Mouse (Mus musculus) urinary bladder, postnatal 36 days (tissue): Measurements from ENCODE around the gene Plxnb1.
A peak's percentile ranks its signal among the peaks of the same experiment; 100 is the strongest.

ENCODE experiments used
- DNase-seq, 2 experiments: peaks; one replicate each; pipeline ENCODE4 v3.0.0; 2022; ENCODE audit warnings: low spot score in 2 of 2, mixed read lengths in 1 of 2

Gene Plxnb1

DNA sequence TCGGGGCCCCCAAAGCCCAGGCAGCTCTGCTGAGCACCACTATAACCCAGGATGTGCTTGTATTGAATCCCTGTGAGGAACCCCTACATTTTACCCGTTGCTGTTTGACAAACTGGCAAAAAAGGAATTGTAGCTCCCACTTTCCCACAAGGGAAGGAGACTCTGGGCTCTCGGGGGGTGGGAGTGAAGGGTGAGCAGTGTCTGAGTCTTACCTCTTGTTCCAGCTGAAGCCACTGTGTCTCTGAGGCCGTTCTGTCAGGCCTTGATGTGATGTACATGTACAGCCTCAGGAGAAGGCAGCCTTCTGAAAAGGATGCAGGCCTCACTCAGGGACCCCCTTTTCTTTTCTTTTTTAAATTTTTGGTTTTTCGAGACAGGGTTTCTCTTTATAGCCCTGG is 34.3 kb upstream of the Plxnb1 start:
- DNase-seq = no peak

DNA sequence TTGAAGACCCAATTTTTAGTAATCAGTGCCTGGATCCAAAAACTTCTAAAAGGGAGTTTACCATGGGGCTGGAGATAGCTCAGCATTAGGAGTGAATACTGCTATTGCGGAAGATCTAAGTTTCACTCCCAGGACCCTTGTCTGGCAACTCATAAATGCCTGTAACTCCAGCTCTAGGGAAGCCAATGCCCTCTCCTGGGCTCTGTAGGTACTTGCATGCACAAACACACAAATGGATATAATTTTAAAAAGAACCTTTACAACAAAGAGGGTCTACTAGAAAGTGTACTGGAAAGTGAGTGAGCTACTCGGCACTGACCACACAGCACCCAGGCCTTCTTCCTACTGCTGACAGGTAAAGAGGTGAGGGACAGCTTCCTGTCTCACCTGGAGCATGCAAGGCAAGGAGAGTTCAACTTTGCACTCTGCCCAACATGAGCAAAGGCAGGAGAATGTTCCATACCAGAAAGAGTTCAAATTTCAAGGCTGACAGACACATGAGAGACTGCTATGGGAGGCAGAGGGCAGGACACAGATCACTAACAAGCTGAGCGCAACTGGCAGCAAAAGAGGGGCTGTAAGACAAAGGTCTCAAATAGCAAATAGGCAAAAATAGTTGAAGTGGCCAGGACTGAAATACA is 27.0 kb upstream of the Plxnb1 start:
- no peak for DNase-seq

DNA sequence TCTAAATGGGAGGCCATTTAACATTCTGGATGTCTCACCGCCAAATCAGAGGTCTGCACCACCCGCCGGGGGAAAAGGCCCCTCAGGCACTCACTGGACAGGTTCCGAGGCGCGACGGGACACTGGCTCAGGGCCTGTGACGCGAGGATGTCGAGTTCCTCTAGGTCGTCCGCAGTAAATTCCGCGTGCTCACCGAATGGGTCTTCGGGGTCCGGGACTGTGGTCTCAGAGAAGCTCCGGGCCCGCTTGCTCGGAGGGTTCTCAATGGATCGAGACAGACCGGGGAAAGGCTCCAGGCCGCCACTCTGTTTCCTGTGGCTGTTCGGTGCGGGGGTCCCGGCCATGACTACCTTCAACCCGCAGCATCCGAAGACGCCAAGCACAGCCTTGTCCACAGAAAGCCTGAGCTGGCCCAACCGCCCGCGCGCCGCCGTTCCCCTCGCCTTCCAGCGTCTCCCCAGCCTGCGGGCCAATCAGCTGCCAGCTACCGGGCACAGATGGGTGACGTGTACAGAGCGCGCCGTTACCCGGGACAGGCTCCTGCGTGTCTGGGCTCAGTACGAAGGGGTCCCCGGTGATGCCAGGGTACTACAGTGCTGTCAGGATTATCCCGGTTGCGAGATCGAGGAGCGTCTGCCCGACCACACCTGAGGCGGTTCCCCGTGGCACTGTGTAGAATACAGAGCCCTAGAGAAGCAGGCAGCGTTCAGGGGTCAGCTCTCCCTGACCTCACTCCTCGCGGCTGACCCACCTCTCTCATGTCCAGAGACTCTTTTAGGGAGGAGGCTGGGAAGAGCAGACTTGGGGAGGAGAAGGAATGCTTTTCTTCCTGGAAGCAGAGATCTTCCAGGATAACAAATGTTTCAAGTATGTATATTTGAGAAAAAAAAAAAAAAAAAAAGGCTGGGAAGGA is 21.3 kb upstream of the Plxnb1 start, which contains the start of gene Atrip:
Atrip (minus strand) TSS at position 464 of the 913 bp plus-strand sequence.
- DNase-seq = peak; percentile 81 to 90

DNA sequence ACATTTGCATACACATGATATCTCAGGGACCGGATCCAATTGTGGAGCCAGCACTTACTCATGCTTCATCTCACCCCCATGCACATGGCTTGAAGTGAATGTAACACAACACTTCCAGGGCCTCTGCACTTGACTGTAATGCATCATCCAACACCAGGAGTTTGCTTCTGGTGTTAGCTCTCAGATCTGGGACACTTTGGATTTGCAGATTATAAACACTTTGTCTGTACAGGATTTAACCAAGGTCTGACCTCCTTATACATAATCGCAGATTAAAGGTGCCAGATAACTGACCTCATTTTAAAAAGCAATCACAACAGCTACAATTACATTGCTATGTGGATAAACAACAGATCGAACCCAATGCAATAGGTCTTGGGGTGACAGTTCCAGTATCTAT is 14.7 kb upstream of the Plxnb1 start:
- DNase-seq = no peak

DNA sequence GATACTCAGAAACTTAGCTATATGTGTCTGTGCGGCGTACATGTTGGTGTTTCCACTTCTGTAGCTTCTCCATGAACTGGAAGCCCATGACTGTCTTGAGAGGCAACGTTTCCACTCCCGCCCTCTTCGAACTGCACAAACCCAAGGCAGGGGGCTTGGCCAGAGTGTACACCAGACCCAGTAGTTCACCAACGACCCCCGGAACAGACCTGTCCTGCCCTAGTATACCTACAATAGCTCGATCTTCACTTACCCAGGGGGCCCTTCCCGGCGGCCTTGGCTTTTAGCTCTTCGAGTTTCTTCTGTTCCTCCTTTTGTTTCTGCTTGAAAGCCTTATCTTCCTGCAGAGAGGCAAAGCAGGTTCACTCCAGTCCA is 13.5 kb upstream of the Plxnb1 start:
- DNase-seq = no peak

DNA sequence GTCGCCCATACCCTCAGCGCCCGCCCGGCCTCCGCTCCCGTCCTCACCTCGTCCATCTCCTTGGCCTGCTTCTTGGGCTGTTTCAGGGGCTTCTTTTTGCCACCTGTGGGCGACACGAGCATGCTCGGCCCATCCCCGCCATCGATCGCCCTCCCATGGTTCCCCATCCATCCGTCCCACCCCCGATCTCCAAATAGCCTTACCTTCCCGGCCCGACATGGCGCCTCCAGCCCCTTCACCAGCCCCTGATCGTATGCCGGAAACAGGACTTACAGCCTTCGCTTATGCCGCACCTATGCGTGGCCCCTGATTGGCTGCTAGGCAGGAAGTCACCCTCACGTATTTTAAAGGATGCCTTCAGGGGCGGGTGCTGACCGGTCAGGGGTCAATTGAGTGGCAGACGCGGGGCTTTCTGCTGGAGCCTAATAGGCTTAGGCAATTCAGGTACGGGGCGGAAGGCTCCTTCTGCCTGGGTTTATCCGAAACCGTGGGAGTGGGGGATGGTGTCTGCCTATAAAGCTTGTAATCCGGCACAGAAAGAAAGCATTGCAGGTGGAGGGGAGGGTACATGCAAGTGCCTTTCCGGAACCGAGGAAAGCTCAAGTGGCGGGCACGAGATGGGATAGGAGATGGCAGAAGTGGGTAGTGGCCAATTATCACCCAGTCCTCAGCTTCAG is 12.9 kb upstream of the Plxnb1 start, which contains the start of the genes Ccdc51 and Tma7:
Ccdc51 (plus strand) TSS at position 370 of the 677 bp plus-strand sequence.
Tma7 (minus strand) TSS at position 464 of the 677 bp plus-strand sequence.
- DNase-seq = peak; percentile 74 to 86

DNA sequence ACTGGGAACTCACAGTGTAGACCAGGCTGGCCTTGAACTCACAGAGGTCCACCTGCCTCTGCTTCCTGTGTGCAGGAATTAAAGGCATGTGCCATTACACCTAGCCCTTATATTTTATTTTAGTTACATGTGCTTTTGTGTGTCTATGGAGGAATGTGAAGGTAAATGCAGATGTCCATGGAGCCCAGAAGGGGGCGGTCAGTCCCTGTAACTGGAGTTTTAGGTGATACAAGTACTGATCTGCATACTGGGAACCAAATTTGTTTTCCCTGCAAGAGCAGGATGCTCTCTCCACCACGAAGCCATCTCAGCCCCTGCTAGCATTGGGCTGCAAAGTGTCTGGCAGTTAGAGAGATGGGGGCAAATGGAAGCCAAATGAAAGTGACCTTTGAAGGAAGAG is 10.3 kb upstream of the Plxnb1 start:
- no peak for DNase-seq

DNA sequence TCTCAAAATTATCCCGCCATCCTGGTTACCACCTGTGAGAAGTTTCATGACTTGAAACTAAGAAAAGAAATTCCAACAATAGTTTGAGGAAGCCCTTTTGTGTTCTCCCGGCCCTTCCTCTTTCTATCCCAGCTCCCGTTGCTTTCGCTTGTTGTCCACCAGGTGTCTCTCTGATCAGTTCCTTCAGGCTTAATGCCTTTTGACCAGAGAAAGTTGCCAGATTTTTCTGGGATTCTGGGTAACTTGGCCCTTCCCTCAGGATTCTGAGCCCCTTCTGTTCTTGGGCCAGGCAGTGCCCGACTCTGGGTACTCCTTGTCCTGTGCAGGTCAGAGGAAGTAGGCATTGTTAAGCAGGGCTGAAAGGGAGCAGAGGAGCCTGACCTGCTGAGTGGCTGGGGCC is 7.2 kb upstream of the Plxnb1 start:
- DNase-seq = peak in 1 of 2 experiments; percentile 34

DNA sequence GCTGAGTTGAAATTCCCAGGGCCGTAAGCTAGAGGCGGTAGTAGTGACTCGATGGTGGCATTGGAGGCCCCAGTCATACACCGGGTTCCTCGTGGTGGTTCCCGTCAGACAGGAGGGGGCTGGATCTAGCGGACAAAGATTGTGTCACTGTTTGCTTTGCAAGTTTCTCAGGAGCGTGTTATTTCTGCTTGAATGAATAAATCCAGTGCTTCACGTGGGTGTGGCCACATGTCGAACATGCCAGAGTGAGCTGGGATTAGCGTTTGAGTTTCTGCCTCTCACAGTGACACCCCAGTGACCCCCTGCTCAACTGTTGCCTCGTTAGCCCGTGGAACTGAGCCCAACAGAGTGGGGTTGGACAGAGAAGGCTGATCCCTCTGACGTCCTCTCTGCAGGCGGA is 4.7 kb upstream of the Plxnb1 start:
- peak; percentile 48 to 52 for DNase-seq

DNA sequence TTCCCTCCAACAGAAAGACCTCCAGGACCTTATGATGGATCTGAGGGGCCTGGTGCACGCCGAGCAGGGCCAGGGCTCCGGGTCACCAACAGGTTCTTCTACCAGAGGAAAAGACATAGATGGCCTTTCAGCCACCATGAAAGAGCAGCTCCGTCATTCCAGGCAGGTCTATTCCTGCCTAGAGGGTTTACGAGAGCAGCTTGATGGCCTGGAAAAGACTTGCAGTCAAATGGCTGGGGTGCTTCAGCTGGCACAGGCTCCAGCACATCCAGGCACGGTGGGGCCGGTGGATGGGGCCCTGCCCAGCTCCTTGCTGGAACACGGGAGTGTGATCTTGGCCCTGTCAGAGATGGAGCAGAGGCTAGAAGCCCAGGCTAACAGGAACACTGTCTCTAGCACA is 3.4 kb upstream of the Plxnb1 start:
- DNase-seq = peak; percentile 52

DNA sequence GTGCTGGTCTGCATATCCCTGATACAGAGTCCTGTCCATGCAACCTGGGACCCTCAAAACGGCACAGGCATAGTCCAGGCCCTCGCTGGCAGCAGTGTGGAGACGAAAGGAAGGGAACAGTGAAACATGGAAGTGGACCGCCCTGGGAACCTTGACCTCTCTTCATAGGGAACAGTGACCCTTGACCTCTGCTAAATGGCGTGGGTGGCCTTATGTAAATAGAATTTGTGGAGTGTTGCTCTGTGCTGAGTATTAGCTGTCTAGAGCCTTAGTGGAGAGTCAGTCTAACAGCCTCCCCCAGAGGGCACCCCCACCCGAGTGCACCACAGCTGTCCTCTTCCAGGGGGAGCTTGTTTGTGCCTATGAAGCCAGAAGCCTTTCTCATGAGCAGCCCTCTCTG is 2.4 kb upstream of the Plxnb1 start:
- DNase-seq = no peak

DNA sequence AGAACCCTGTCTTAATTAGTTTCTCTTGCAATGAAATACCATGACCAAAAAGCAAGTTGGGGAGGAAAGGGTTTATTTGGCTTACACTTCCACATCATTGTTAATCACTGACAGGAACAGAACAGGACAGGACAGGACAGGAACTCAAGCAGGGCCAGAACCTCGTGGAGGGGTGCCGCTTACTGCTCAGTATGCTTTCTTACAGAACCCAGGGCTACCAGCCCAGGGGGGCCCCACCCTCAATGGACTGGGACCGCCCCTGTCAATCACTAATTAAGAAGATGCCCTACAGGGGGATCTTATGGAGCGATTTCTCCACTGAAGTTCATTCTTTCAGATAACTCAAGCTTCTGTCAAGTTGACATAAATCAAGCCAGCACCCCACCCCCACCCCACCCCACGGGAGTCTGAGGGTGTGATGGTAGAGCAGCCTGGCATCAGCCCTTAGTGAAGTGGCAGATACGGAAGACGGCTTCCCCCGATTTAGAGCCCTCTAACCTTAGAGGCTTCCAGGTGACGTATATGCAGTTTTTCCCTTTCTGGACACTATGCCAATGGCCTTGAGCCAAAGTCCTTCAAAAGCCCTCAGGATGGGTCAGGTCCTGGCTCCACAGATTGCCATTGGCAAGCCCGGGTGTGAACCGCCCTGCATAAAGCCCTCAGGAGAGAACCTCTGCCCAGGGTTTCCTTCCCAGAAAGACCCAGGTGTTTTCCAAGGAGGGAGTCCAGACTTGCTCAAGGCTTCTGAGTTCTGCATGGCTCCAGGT is 1.2 kb upstream of the Plxnb1 start:
- DNase-seq = no peak

DNA sequence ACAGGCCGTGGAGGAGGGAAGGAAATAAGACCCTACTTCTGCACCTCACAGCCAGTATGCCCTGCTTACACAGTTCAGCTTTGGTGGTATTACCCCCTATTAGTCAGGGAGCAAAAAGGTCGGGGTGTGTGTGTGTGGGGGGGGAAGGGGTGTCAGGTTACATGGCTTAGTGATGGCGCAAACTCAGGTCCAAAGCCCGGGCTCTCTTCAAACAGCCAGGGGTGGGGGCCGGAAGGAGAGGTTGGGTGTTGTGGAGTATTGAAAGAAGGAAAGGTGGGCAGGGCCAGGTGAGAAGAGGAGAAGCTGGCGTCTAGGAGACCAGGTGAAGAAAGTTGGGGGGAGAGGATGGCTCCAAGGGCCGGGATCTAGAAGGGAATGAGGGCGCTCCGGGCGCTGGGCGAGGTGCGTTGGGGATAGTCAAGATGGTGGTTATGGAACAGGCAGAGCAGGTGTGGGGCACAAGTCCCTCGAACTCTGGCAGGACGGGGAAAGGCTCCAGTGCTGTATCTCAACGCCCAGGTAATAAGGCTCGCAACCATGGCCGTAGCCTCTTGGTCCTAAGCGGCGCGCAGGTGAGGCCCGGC is 544 bp upstream of the Plxnb1 start:
- peak; percentile 48 to 71 for DNase-seq

DNA sequence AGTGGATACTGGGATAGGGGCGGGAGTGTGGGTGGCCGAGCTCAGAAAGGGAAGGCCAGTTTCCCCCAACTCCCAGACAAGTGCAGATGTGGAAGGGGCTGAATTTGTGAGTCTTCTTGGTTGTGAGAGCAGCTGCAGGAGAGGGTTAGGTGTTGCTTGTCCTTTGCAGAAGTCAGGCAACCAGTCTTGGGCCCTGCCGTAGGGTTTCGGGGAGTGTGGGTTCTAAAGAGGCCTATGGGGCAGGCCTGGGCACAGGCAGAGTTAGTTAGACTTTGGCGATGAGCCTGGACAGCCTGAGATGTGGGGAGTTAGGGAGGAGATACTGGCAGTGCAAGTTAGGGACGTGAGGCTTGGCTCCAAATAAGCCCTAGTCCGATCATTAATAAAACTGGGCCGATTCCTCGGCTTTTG is 1.1 kb downstream of the Plxnb1 start:
- no peak for DNase-seq

DNA sequence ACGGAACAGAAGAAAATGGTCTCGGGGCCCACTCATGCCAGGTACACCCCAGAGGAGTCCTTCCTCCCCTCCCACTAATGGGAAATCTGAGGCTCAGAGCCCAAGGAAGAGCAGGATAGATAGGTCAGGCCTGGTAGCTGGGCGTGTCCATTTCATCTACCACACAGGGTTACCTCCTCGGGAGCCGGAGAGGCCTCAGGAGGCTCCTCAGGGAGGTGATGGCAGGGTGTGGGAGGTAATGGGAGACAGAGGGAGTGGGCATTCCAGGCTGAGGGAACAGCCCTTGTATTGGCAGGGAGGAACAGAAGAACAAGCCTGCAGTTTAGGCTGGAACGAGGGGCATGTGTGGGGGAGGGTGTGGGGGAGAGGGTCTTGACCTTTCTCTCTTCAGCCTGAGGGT is 1.7 kb downstream of the Plxnb1 start:
- DNase-seq = no peak

DNA sequence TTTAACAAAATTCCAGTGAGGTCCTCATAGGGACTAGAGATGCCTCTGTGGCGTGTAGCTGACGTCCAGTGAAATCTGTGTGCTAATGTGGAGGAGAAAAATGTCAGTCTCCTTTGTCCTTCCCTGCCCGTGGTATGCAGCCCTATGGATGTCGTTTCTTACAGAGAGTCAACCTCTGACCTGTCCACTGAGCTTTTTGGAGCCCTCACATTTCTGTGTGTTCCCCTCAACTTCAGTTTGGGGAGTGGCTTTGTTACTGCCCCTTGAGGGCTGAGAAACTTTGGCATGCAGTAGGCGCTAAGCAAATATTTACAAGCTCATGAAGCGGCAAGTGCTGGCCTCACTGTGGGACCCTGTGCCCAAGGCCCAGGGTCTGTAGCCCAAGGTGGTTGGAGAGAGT is 2.1 kb downstream of the Plxnb1 start:
- DNase-seq = no peak

DNA sequence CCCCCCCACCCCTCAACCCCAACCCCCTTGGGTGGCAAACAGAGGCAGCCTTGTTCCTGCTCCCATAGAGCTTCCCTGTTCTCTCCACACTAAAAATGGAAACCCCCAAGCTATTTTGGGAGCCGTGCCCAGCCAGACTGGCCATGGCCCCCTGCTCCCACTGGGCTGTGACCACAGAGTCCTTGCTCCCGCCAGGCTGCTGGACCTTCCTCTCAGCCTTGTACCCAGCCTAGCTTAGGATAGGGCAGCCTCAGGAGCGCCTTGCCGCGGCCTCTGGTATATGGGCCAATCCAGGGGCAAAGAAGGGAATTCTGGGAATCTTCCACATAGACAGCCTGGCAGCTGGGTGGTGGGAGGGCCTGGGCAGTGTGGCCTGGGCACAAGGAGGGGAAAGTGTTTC is 2.6 kb downstream of the Plxnb1 start:
- no peak for DNase-seq

DNA sequence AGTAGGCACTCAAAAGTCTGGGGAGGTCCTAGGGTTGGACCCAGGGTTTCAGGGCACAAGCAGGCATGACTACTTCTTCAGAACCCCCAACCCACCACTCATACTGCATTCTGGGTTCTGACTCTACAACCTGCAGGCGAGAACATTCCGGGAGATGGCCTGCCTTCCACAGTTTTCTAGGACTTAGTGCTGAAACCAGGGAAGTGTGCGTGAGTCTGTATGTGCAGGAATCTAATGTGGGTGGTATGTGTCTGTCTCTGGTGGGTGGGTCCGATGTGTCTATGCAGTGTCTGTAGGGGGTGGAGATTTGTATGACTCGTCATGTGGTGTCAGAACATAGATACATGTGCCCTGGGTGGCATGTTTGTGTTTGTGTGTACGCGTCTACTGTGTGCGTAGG is 3.2 kb downstream of the Plxnb1 start:
- DNase-seq = no peak

DNA sequence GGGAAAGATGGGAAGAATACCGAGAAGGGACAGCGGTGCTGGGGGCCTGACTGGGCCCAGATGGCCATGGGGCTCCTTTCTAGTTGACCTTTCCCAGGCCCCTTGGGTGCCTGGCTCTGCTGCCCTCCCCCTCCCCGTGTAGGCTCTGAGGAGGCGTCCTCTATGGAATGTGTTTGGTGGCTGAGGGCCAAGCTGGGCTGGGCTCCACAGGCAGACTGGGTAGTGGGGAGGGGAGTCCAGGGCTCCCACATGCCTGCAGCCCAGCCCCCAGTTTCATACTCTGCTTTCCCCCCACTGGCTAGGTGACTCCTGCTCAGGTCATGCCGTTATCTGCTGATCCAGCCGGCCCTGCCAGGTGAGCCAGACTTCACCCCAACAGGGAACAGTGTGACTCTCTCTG is 3.8 kb downstream of the Plxnb1 start:
- peak; percentile 23 to 25 for DNase-seq

DNA sequence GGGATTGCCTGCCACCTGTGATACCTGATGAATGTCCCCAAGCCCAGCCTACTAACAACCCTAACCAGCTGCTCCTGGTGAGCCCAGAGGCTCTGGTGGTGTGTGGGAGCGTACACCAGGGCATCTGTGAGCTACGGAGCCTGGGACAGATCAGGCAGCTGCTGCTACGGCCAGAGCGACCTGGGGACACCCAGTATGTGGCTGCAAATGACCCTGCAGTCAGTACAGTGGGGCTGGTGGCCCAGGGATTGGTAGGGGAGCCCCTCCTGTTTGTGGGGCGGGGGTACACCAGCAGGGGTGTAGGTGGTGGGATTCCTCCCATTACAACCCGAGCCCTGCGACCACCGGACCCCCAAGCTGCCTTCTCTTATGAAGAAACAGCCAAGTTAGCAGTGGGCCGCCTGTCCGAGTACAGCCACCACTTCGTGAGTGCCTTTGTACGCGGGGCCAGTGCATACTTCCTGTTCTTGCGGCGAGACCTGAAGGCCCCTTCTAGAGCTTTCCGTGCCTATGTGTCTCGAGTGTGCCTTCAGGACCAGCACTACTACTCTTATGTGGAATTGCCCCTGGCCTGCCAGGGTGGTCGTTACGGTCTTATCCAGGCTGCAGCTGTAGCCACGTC is 5.2 kb downstream of the Plxnb1 start:
- DNase-seq = no peak

DNA sequence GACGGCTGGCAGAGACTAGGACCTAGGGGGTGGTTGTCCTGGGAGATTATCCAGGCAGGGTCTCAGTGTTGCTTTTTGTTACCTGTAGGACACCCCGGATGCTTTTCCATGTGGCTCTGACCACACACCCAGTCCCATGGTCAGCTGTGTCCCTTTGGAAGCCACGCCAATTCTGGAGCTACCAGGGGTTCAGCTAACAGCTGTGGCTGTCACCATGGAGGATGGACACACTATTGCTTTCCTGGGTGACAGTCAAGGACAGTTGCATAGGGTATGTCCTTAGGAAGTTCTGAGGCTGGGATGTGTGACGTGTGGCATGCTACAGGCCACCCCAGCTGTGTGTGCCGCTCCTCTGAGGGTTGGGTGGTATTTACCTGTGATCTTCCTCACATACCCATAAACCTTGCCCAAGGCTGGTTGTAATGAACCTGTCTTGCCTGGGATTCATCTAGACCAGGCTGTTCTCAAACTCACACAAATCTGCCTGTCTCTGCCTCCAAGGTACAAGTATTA is 6.8 kb downstream of the Plxnb1 start:
- DNase-seq = no peak
